Mouse (Mus musculus) hindbrain, embryonic 16.5 days (tissue): ENCODE data around the gene Ncoa5. TPM values are rescaled to one million over a fixed set of nuclear protein-coding genes. Genes with fewer than 3 reads are reported as not detected.

ENCODE experiments used
- ATAC-seq: fragments of 200-750 bp; cut with Nextera tagmentation; 2 replicates; pipeline ENCODE4 v1.8.0; 2017; ENCODE audit warnings: moderate TSS enrichment, moderate library complexity
- H3K27ac ChIP-seq: fragments of 300-500 bp; sonication (generic); 2 replicates; pipeline ENCODE4 v1.5.1; 2014; ENCODE audit warnings: low read depth, mild to moderate bottlenecking, control low read depth, low read length, moderate library complexity
- H3K27me3 ChIP-seq: fragments of 300-500 bp; sonication (generic); replicated peaks from 2 replicates; pipeline ENCODE4 v1.6.1; 2014; ENCODE audit warnings: low read length; ENCODE audit not compliant: control insufficient read depth, insufficient read depth
- H3K36me3 ChIP-seq: fragments of 300-500 bp; sonication (generic); 2 replicates; pipeline ENCODE4 v1.6.1; 2014; ENCODE audit warnings: mild to moderate bottlenecking, low read length, moderate library complexity, mixed read lengths; ENCODE audit not compliant: control insufficient read depth, insufficient read depth
- H3K4me1 ChIP-seq: fragments of 300-500 bp; sonication (generic); 2 replicates; pipeline ENCODE4 v1.6.1; 2014; ENCODE audit warnings: low read depth, low read length; ENCODE audit not compliant: control insufficient read depth, insufficient read depth
- H3K4me2 ChIP-seq: fragments of 300-500 bp; sonication (generic); 2 replicates; pipeline ENCODE4 v1.6.1; 2014; ENCODE audit warnings: mild to moderate bottlenecking, low read length, control low read depth, moderate library complexity
- H3K4me3 ChIP-seq: fragments of 300-500 bp; sonication (generic); 2 replicates; pipeline ENCODE4 v1.5.1; 2014; ENCODE audit warnings: mild to moderate bottlenecking, low read length, control low read depth, moderate library complexity
- H3K9ac ChIP-seq: fragments of 300-500 bp; sonication (generic); 2 replicates; pipeline ENCODE4 v1.6.1; 2014; ENCODE audit warnings: low read depth, mild to moderate bottlenecking, control low read depth, low read length, moderate library complexity
- H3K9me3 ChIP-seq: fragments of 300-500 bp; sonication (generic); 2 replicates; pipeline ENCODE4 v1.6.1; 2014; ENCODE audit warnings: mild to moderate bottlenecking, low read length, moderate library complexity; ENCODE audit not compliant: control insufficient read depth
- WGBS: fragments of 180-500 bp; shearing (Covaris S2); extraction: QIAGEN DNeasy Blood & Tissue Kit; methylation state at CpG from one replicate; pipeline ENCODE4 v1.1.7; 2014; 5-methylcytosine and 5-hydroxymethylcytosine counted together
- polyA plus RNA-seq: library from polyadenylated mRNA; unstranded; fragments of >200 nt; fragmentation: Nextera tagmentation; extraction: Ambion mirVana; gene quantifications from 2 replicates; pipeline ENCODE4 v1.2.1, GENCODE M21; 2015

Gene Ncoa5
- polyA plus RNA-seq, 1 experiment from 2014 or later, result 83.8 TPM

- H3K9ac ChIP-seq, result peak overlapping the region; percentile 65
- ATAC-seq, result peak; percentile 68
- H3K36me3 ChIP-seq, result no peaks in the 10 kb centered on the region
- no peaks in the 10 kb centered on the region for H3K9me3 ChIP-seq
- H3K4me3 ChIP-seq, result peak overlapping the region; percentile 52
- peaks cover 34% of the 10 kb centered on the region for H3K4me1 ChIP-seq
- H3K27ac ChIP-seq, result peak overlapping the region; percentile 36; the same call in 1 of the 2 replicates
- peaks cover 3% of the 10 kb centered on the region; the same call in 1 of the 2 replicates for H3K27me3 ChIP-seq
- H3K4me2 ChIP-seq, result peak overlapping the region; percentile 83
- under 1% methylated on average over 42 of the region's 42 CpGs for WGBS
These were observed 64.0 kb downstream of the Ncoa5 start for GRCm38 (mm10) chr2:164970631-164971196.

GRCm38 (mm10) chr2:164969348-164969781 is 65.3 kb downstream of the Ncoa5 start:
- 2% methylated on average over 21 of the region's 21 CpGs for whole genome bisulfite sequencing
- Histone ChIP-seq H3K4me3 (peak overlapping the region; percentile 52), H3K4me2 (peak overlapping the region; percentile 83), H3K27ac (peak overlapping the region; percentile 86), H3K4me1 (peaks cover 44% of the 10 kb centered on the region), H3K9ac (peak overlapping the region; percentile 70), H3K36me3 (no peaks in the 10 kb centered on the region), H3K9me3 (no peaks in the 10 kb centered on the region), H3K27me3 (peaks cover 3% of the 10 kb centered on the region; the same call in 1 of the 2 replicates)
- ATAC-seq, result no peak

GRCm38 (mm10) chr2:164968451-164968851 is 66.2 kb downstream of the Ncoa5 start:
- H3K9me3 ChIP-seq, result no peaks in the 10 kb centered on the region
- peaks cover 49% of the 10 kb centered on the region for H3K4me1 ChIP-seq
- peaks cover 3% of the 10 kb centered on the region; the same call in 1 of the 2 replicates for H3K27me3 ChIP-seq
- WGBS, result under 1% methylated on average over 28 of the region's 29 CpGs
- H3K4me3 ChIP-seq, result peak overlapping the region; percentile 52
- peak overlapping the region; percentile 86 for H3K27ac ChIP-seq
- H3K36me3 ChIP-seq, result no peaks in the 10 kb centered on the region
- peak overlapping the region; percentile 70 for H3K9ac ChIP-seq
- 0 out of 2 replicates have a peak, but pooled peaks have one; percentile 16 for ATAC-seq
- H3K4me2 ChIP-seq, result peak overlapping the region; percentile 83

- Histone ChIP-seq H3K9me3 (no peaks in the 10 kb centered on the region), H3K9ac (peak overlapping the region; percentile 70), H3K27me3 (peaks cover 3% of the 10 kb centered on the region; the same call in 1 of the 2 replicates), H3K4me2 (peak overlapping the region; percentile 83), H3K27ac (peak overlapping the region; percentile 86), H3K4me3 (peak overlapping the region; percentile 52), H3K4me1 (peaks cover 55% of the 10 kb centered on the region), H3K36me3 (no peaks in the 10 kb centered on the region)
- ATAC-seq, result peak; percentile 77
- WGBS, result 2% methylated on average over 65 of the region's 65 CpGs
These were observed 66.8 kb downstream of the Ncoa5 start for GRCm38 (mm10) chr2:164967761-164968440.

- H3K4me1 ChIP-seq, result peaks cover 60% of the 10 kb centered on the region
- WGBS, result 12% methylated on average over 6 of the region's 6 CpGs
These were observed 67.5 kb downstream of the Ncoa5 start for GRCm38 (mm10) chr2:164967193-164967592.

GRCm38 (mm10) chr2:164966381-164966780 is 68.3 kb downstream of the Ncoa5 start:
- Histone ChIP-seq H3K9ac (no peak overlapping the region), H3K4me3 (no peak overlapping the region), H3K27me3 (peaks cover 3% of the 10 kb centered on the region; the same call in 1 of the 2 replicates), H3K4me1 (peaks cover 58% of the 10 kb centered on the region), H3K4me2 (no peak overlapping the region), H3K9me3 (no peaks in the 10 kb centered on the region), H3K36me3 (no peaks in the 10 kb centered on the region), H3K27ac (no peak overlapping the region)
- no peak for ATAC-seq
- WGBS, result 27% methylated on average over 8 of the region's 8 CpGs

More at GRCm38 (mm10) chr2:164967193-164967592, 67.5 kb downstream of the Ncoa5 start:
- H3K4me2 ChIP-seq, result peak overlapping the region; percentile 83
- H3K36me3 ChIP-seq, result no peaks in the 10 kb centered on the region
- H3K4me3 ChIP-seq, result peak overlapping the region; percentile 52
- H3K9ac ChIP-seq, result no peak overlapping the region
- H3K27me3 ChIP-seq, result peaks cover 3% of the 10 kb centered on the region; the same call in 1 of the 2 replicates
- H3K9me3 ChIP-seq, result no peaks in the 10 kb centered on the region
- no peak for ATAC-seq
- peak overlapping the region; percentile 86 for H3K27ac ChIP-seq

GRCm38 (mm10) chr2:164964981-164965380 is 69.7 kb downstream of the Ncoa5 start:
- WGBS, result 96% methylated on average over 1 of the region's 1 CpGs
- no peaks in the 10 kb centered on the region for H3K36me3 ChIP-seq
- no peaks in the 10 kb centered on the region for H3K9me3 ChIP-seq
- H3K4me2 ChIP-seq, result peak overlapping the region; percentile 54
- peak overlapping the region; percentile 86 for H3K27ac ChIP-seq
- H3K9ac ChIP-seq, result peak overlapping the region; percentile 25; the same call in 1 of the 2 replicates
- ATAC-seq, result no peak
- peaks cover 47% of the 10 kb centered on the region for H3K4me1 ChIP-seq
- H3K27me3 ChIP-seq, result peaks cover 3% of the 10 kb centered on the region; the same call in 1 of the 2 replicates
- 0 out of 2 replicates have a peak overlapping the region, but pooled peaks have one; percentile 16 for H3K4me3 ChIP-seq

GRCm38 (mm10) chr2:164964242-164964894 is 70.3 kb downstream of the Ncoa5 start:
- H3K9me3 ChIP-seq, result no peaks in the 10 kb centered on the region
- H3K27ac ChIP-seq, result peak overlapping the region; percentile 86
- H3K4me1 ChIP-seq, result peaks cover 42% of the 10 kb centered on the region
- ATAC-seq, result peak; percentile 55
- H3K27me3 ChIP-seq, result peaks cover 2% of the 10 kb centered on the region; the same call in 1 of the 2 replicates
- H3K4me2 ChIP-seq, result peak overlapping the region; percentile 54
- 0 out of 2 replicates have a peak overlapping the region, but pooled peaks have one; percentile 16 for H3K4me3 ChIP-seq
- peak overlapping the region; percentile 25; the same call in 1 of the 2 replicates for H3K9ac ChIP-seq
- H3K36me3 ChIP-seq, result no peaks in the 10 kb centered on the region
- 11% methylated on average over 9 of the region's 9 CpGs for WGBS
